Mouse (Mus musculus): ENCODE measurements around the gene Vmn2r91. TPM values are rescaled to one million over a fixed set of nuclear protein-coding genes. Genes with fewer than 3 reads are reported as not detected.
"Not testable (repeated sequence)": the region's sequence is repeated elsewhere in the genome, so short reads cannot be mapped to it uniquely, and the experiment has no call there.

Gene Vmn2r91
- total RNA-seq (2021) = not detected
- polyA plus RNA-seq (2012; rRNA removed) = not detected in 2 replicates
- long read RNA-seq = 0 reads

DNA sequence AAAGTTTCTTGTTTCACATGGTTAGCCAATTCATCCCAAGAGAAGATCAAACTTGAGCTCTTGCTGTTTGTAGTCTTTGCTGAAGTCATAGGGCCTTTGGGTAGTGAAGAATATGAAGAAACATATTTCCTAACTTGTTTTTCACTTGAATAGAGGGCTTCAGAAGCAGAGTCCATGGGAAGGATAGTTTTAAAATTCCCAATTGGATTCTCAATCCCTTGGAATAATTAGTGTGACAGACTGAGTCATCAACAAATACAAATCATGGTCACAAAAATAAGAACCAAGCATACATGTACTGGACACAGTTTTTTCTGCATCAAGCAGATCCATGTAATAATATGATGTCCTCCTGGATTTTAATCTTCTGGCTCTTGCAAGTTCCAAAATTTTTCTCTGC, at the start of gene Vmn2r91:
Gene Vmn2r91, plus strand, starts transcription at position 301 of the 400 bp plus-strand sequence.
- H3K4me1 ChIP-seq (ENCODE audit: control insufficient read depth, insufficient read depth, low read length); intact Hi-C loops (cut with DNase I); H3K27ac ChIP-seq; H3K4me3 ChIP-seq; DNase-seq; H3K27me3 ChIP-seq (ENCODE audit: control insufficient read depth, insufficient read depth, low read length); H3K9ac ChIP-seq (ENCODE audit: low read depth, low read length); H3K79me2 ChIP-seq (replicated peaks; ENCODE audit: control insufficient read depth, insufficient read depth, low read length); H3K36me3 ChIP-seq (ENCODE audit: control insufficient read depth, insufficient read depth, low read length): not testable (repeated sequence)

DNA sequence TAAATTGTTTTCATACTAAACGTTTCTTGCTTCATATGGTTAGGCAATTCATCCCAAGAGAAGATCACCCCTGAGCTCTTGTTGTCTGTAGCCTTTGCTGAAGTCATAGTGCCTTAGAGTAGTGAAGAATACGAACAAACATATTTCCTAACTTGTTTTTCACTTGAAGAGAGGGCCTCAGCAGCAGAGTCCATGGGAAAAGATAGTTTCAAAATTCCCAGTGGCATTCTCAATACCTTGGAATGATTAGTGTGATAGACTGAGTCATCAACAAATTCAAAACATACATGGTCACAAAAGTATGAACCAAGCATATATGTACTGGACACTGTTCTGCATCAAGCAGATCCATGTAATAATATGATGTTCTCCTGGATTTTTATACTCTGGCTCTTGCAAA, 35.7 kb upstream of the Vmn2r91 start, which contains the start of gene Vmn2r124:
Gene Vmn2r124, plus strand, starts transcription at position 301 of the 400 bp plus-strand sequence.
- no peak within 1 kb of the TSS for H3K9ac ChIP-seq (ENCODE audit: low read depth, low read length)
- H3K36me3 ChIP-seq (ENCODE audit: control insufficient read depth, insufficient read depth, low read length) = no peaks in the 10 kb centered on the region
- 25% methylated on average over 2 of the region's 2 CpGs for WGBS
- no peaks in the 10 kb centered on the region for H3K4me1 ChIP-seq (ENCODE audit: control insufficient read depth, insufficient read depth, low read length)
- no peaks in the 10 kb centered on the region for H3K27me3 ChIP-seq (ENCODE audit: control insufficient read depth, insufficient read depth, low read length)
- no peak within 1 kb of the TSS for H3K27ac ChIP-seq
- H3K79me2 ChIP-seq (replicated peaks; ENCODE audit: control insufficient read depth, insufficient read depth, low read length) = no peaks in the 10 kb centered on the region
- no peak for TF ChIP-seq POLR2A (IDR thresholded peaks at IDR 0.05; ENCODE audit: insufficient read depth, low read depth, low read length)
- TF ChIP-seq EP300 (IDR thresholded peaks at IDR 0.05; ENCODE audit: insufficient read depth, low read depth, low read length) = no peak
- TF ChIP-seq CTCF (IDR thresholded peaks at IDR 0.05) = no peak
- intact Hi-C loops (cut with DNase I) = no loop called here
- H3K4me3 ChIP-seq = no peak within 1 kb of the TSS
- no peak for DNase-seq

DNA sequence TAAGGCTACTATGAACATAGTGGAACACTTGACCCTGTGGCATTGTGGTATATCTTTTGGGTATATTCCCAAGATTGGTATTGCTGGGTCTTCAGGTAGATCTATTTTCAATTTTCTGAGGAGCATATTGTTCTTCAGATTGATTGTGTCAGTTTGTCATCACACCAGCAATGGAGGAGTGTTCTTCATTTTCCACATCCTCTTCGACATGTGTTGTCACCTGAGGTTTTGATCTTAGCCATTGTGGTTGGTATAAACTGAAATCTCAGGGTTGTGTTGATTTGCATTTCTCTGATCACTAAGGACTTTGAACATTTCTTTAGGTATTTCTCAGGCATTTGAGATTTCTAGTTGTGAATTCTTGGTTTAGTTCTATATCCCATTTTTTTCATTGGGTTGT, 10.8 kb downstream of the Vmn2r91 start:
- H3K36me3 ChIP-seq (ENCODE audit: control insufficient read depth, insufficient read depth, low read length); H3K4me1 ChIP-seq (ENCODE audit: control insufficient read depth, insufficient read depth, low read length); H3K79me2 ChIP-seq (replicated peaks; ENCODE audit: control insufficient read depth, insufficient read depth, low read length); H3K9ac ChIP-seq (ENCODE audit: low read depth, low read length); H3K27me3 ChIP-seq (ENCODE audit: control insufficient read depth, insufficient read depth, low read length); intact Hi-C loops (cut with DNase I); H3K4me3 ChIP-seq; H3K27ac ChIP-seq; DNase-seq: not testable (repeated sequence)
- 52% methylated on average over 1 of the region's 1 CpGs for WGBS

DNA sequence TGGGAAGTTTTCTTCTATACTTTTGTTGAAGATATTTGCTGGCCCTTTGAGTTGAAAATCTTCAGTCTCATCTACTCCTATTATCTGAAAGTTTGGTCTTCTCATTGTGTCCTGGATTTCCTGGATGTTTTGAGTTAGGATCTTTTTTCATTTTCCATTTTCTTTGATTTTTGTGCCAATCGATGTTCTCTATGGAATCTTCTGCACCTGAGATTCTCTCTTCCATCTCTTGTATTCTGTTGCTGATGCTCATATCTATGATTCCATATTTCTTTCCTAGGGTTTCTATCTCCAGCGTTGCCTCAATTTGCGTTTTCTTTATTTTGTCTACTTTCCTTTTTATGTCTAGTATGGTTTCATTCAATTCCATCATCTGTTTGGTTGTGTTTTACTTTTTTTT, 17.4 kb downstream of the Vmn2r91 start:
- intact Hi-C loops (cut with DNase I); H3K36me3 ChIP-seq (ENCODE audit: control insufficient read depth, insufficient read depth, low read length); H3K27ac ChIP-seq; H3K79me2 ChIP-seq (replicated peaks; ENCODE audit: control insufficient read depth, insufficient read depth, low read length); H3K4me3 ChIP-seq; H3K9ac ChIP-seq (ENCODE audit: low read depth, low read length); H3K27me3 ChIP-seq (ENCODE audit: control insufficient read depth, insufficient read depth, low read length); DNase-seq; H3K4me1 ChIP-seq (ENCODE audit: control insufficient read depth, insufficient read depth, low read length): not testable (repeated sequence)
- 69% methylated on average over 3 of the region's 3 CpGs for WGBS

DNA sequence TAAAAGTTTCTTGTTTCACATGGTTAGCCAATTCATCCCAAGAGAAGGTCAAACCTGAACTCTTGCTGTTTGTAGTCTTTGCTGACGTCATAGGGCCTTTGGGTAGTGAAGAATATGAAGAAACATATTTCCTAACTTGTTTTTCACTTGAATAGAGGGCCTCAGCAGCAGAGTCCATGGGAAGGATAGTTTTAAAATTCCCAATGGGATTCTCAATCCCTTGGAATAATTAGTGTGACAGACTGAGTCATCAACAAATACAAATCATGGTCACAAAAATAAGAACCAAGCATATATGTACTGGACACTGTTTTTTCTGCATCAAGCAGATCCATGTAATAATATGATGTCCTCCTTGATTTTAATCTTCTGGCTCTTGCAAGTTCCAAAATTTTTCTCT, 66.8 kb downstream of the Vmn2r91 start, which contains the start of gene Vmn2r92:
Gene Vmn2r92, plus strand, starts transcription at position 301 of the 400 bp plus-strand sequence.
- DNase-seq; H3K4me3 ChIP-seq; H3K27me3 ChIP-seq (ENCODE audit: control insufficient read depth, insufficient read depth, low read length); H3K36me3 ChIP-seq (ENCODE audit: control insufficient read depth, insufficient read depth, low read length); H3K79me2 ChIP-seq (replicated peaks; ENCODE audit: control insufficient read depth, insufficient read depth, low read length); intact Hi-C loops (cut with DNase I); H3K27ac ChIP-seq; H3K4me1 ChIP-seq (ENCODE audit: control insufficient read depth, insufficient read depth, low read length); H3K9ac ChIP-seq (ENCODE audit: low read depth, low read length): not testable (repeated sequence)
- 24% methylated on average over 1 of the region's 1 CpGs for WGBS

DNA sequence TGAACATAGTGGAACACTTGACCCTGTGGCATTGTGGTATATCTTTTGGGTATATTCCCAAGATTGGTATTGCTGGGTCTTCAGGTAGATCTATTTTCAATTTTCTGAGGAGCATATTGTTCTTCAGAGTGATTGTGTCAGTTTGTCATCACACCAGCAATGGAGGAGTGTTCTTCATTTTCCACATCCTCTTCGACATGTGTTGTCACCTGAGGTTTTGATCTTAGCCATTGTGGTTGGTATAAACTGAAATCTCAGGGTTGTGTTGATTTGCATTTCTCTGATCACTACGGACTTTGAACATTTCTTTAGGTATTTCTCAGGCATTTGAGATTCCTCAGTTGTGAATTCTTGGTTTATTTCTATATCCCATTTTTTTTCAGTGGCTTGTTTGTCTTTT, 76.4 kb downstream of the Vmn2r91 start:
- intact Hi-C loops (cut with DNase I); H3K27me3 ChIP-seq (ENCODE audit: control insufficient read depth, insufficient read depth, low read length); H3K79me2 ChIP-seq (replicated peaks; ENCODE audit: control insufficient read depth, insufficient read depth, low read length); DNase-seq; H3K4me3 ChIP-seq; H3K9ac ChIP-seq (ENCODE audit: low read depth, low read length); H3K4me1 ChIP-seq (ENCODE audit: control insufficient read depth, insufficient read depth, low read length); H3K27ac ChIP-seq; H3K36me3 ChIP-seq (ENCODE audit: control insufficient read depth, insufficient read depth, low read length): not testable (repeated sequence)
- 46% methylated on average over 2 of the region's 2 CpGs for WGBS

Other genes starting within 250 kb of the Vmn2r91 start
- gene Has1, start 229.8 kb upstream of the Vmn2r91 start, total RNA-seq (2021) = under 1 TPM; 0.18 to 0.25 TPM
- gene Has1, start 229.8 kb upstream of the Vmn2r91 start, polyA plus RNA-seq (2012; rRNA removed) = 0.64 and 0.80 TPM in 2 replicates
- gene Fpr1, start 201.1 kb upstream of the Vmn2r91 start, total RNA-seq (2021) = not detected
- 0.53 and 0.66 TPM in 2 replicates for gene Fpr1, start 201.1 kb upstream of the Vmn2r91 start, polyA plus RNA-seq (2012; rRNA removed)
- gene Fpr2, start 197.2 kb upstream of the Vmn2r91 start, total RNA-seq (2021) = under 1 TPM in 1 of 2 experiments, not detected in 1; 0.39 TPM
- gene Fpr2, start 197.2 kb upstream of the Vmn2r91 start, polyA plus RNA-seq (2012; rRNA removed) = 0.29 and 0.49 TPM in 2 replicates
- not detected for gene Fpr3, start 197.2 kb upstream of the Vmn2r91 start, total RNA-seq (2021)
- gene Fpr3, start 197.2 kb upstream of the Vmn2r91 start, polyA plus RNA-seq (2012; rRNA removed) = not detected in 2 replicates
- gene Fpr-rs4, start 63.3 kb upstream of the Vmn2r91 start, total RNA-seq (2021) = not detected
- gene Fpr-rs4, start 63.3 kb upstream of the Vmn2r91 start, polyA plus RNA-seq (2012; rRNA removed) = not detected in 2 replicates
- not detected for gene Vmn2r124, start 35.6 kb upstream of the Vmn2r91 start, total RNA-seq (2021)
- not detected in 2 replicates for gene Vmn2r124, start 35.6 kb upstream of the Vmn2r91 start, polyA plus RNA-seq (2012; rRNA removed)
- gene Vmn2r92, start 66.9 kb downstream of the Vmn2r91 start, total RNA-seq (2021) = not detected
- not detected in 2 replicates for gene Vmn2r92, start 66.9 kb downstream of the Vmn2r91 start, polyA plus RNA-seq (2012; rRNA removed)
- not detected for gene Vmn2r94, start 192.7 kb downstream of the Vmn2r91 start, total RNA-seq (2021)
- not detected in 2 replicates for gene Vmn2r94, start 192.7 kb downstream of the Vmn2r91 start, polyA plus RNA-seq (2012; rRNA removed)
- not detected for gene Vmn2r93, start 213.1 kb downstream of the Vmn2r91 start, total RNA-seq (2021)
- gene Vmn2r93, start 213.1 kb downstream of the Vmn2r91 start, polyA plus RNA-seq (2012; rRNA removed) = not detected in 2 replicates